Mouse (Mus musculus): ENCODE measurements around the gene Als2. TPM values are rescaled to one million over a fixed set of nuclear protein-coding genes. Genes with fewer than 3 reads are reported as not detected.

The Als2 gene
- polyA plus RNA-seq, 1 experiment, result 10.8 TPM

DNA sequence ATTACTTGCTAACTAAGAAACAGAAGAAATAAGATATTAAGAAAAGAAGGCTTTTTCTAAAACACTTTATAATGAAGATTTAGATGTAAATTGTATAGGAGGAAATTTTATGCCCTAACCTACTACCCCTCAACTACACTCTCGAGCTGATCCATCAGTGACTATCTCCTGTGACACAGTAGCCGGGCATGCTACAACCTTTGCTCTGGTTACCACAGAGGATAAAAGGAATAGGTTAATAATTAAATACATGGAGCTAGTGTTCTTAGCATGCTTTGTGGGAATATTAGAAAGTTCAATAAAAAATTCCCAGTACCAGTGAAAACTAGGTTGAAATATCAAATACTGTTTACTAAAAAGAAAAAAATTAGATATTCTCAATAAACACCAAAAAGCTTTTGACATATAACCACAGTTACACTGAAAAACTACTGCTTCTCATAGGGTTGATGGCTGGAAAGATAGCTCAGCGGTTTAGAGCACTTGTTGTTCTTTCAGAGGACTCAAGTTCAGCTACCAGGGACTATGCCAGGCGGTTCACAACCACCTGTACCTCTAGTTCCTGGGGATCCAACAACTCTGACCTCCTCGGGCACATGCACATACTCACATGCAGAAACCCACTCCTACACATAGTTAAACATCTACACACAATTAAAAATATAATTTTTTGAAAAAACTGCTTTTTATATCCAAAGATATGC, 24.8 kb downstream of the Als2 start:
- no peaks in the 10 kb centered on the region for H3K27me3 ChIP-seq (replicated peaks; ENCODE audit: control insufficient read depth, insufficient read depth, low read length)
- WGBS, result 39% methylated on average over 5 of the region's 5 CpGs
- no peak overlapping the region for H3K4me3 ChIP-seq (ENCODE audit: insufficient read depth, low read depth, low read length)
- TF ChIP-seq POLR2A (IDR thresholded peaks at IDR 0.05; ENCODE audit: low read depth, low read length) (no peak), CTCF (conservative IDR thresholded peaks at IDR 0.05; ENCODE audit: insufficient read depth, insufficient read length, low read depth, low read length) (no peak)
- peaks cover 2% of the 10 kb centered on the region for H3K36me3 ChIP-seq (ENCODE audit: control insufficient read depth, insufficient read depth, low read length)
- peak; percentile 82 for DNase-seq
- H3K4me1 ChIP-seq (ENCODE audit: control insufficient read depth, insufficient read depth, low read length), result peaks cover 5% of the 10 kb centered on the region; the same call in 1 of the 2 replicates
- peak overlapping the region; percentile 41; the same call in 1 of the 2 replicates for H3K27ac ChIP-seq (ENCODE audit: insufficient read depth, low read depth, low read length)

DNA sequence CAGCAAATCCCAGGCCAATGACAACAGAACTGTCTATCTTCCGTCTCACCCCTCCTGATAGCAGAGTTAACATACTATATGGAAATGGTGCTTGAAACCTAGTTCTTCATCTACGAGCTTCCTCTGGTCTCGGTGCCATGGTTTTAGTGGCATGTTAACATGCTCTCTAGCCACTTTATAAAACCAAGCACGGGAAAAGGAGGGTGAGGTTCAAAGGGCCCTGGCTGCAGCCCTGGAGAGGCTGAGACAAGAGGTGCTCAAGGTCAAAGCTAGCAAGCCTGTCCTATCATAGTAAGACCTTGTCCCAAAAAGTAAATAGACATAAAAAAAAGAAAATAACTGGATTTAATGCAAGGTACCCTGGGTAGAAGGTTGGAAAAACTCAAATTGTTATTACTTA, 25.4 kb downstream of the Als2 start:
- DNase-seq, result peak; percentile 82
- peaks cover 5% of the 10 kb centered on the region; the same call in 1 of the 2 replicates for H3K4me1 ChIP-seq (ENCODE audit: control insufficient read depth, insufficient read depth, low read length)
- H3K36me3 ChIP-seq (ENCODE audit: control insufficient read depth, insufficient read depth, low read length), result peaks cover 2% of the 10 kb centered on the region
- peak overlapping the region; percentile 81 for H3K27ac ChIP-seq (ENCODE audit: insufficient read depth, low read depth, low read length)
- H3K4me3 ChIP-seq (ENCODE audit: insufficient read depth, low read depth, low read length), result no peak overlapping the region
- 43% methylated on average over 4 of the region's 4 CpGs for WGBS
- H3K27me3 ChIP-seq (replicated peaks; ENCODE audit: control insufficient read depth, insufficient read depth, low read length), result no peaks in the 10 kb centered on the region
- TF ChIP-seq CTCF (conservative IDR thresholded peaks at IDR 0.05; ENCODE audit: insufficient read depth, insufficient read length, low read depth, low read length), result no peak
- no peak for TF ChIP-seq POLR2A (IDR thresholded peaks at IDR 0.05; ENCODE audit: low read depth, low read length)

DNA sequence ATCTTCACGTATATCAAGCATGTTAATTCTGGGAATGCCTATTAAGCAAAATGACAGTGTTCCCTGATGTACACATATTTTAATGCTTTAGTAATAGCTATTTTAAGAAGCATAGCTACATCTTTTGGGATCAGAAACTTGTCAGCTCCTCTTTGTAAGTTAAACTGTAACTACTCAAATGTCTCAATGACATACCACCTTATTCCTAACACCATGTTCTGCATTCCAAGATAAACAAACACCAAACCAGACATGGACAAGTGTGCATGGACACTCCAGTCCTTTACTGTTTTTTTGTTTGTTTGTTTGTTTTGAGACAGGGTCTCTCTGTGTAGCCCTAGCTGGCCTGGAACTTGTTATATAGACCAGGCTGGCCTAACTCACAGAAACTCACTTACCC, 28.7 kb downstream of the Als2 start:
- WGBS, result 65% methylated on average over 1 of the region's 1 CpGs
- Histone ChIP-seq H3K27ac (ENCODE audit: insufficient read depth, low read depth, low read length) (no peak overlapping the region), H3K36me3 (ENCODE audit: control insufficient read depth, insufficient read depth, low read length) (no peaks in the 10 kb centered on the region; the same call in 1 of the 2 replicates), H3K4me3 (ENCODE audit: insufficient read depth, low read depth, low read length) (no peak overlapping the region), H3K4me1 (ENCODE audit: control insufficient read depth, insufficient read depth, low read length) (peaks cover 5% of the 10 kb centered on the region; the same call in 1 of the 2 replicates), H3K27me3 (replicated peaks; ENCODE audit: control insufficient read depth, insufficient read depth, low read length) (no peaks in the 10 kb centered on the region)
- DNase-seq, result no peak
- TF ChIP-seq CTCF (conservative IDR thresholded peaks at IDR 0.05; ENCODE audit: insufficient read depth, insufficient read length, low read depth, low read length) (no peak), POLR2A (IDR thresholded peaks at IDR 0.05; ENCODE audit: low read depth, low read length) (no peak)

DNA sequence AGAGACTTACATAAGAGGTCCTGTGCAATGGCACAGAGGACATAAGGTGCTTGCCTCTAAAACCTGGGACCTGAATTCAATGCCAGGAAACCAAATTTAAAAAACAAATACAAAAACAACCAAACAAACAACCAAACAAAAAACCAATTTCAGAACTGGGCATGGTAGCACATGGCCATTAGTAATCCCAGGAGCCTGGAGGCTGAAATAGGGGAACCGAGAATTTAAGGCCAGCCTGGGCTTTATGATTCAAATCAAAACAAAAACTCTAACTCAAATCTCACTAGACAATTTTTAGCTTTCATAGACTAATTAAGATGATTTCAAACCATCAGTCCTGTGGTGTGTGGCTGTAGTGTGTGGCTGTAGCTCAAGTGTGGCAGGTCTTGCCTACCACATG, 32.5 kb downstream of the Als2 start:
- Histone ChIP-seq H3K36me3 (ENCODE audit: control insufficient read depth, insufficient read depth, low read length) (no peaks in the 10 kb centered on the region; the same call in 1 of the 2 replicates), H3K4me1 (ENCODE audit: control insufficient read depth, insufficient read depth, low read length) (no peaks in the 10 kb centered on the region), H3K4me3 (ENCODE audit: insufficient read depth, low read depth, low read length) (no peak overlapping the region), H3K27me3 (replicated peaks; ENCODE audit: control insufficient read depth, insufficient read depth, low read length) (no peaks in the 10 kb centered on the region), H3K27ac (ENCODE audit: insufficient read depth, low read depth, low read length) (no peak overlapping the region)
- 95% methylated on average over 1 of the region's 1 CpGs for WGBS
- DNase-seq, result no peak
- no peak for TF ChIP-seq POLR2A (IDR thresholded peaks at IDR 0.05; ENCODE audit: low read depth, low read length)
- TF ChIP-seq CTCF (conservative IDR thresholded peaks at IDR 0.05; ENCODE audit: insufficient read depth, insufficient read length, low read depth, low read length), result no peak

DNA sequence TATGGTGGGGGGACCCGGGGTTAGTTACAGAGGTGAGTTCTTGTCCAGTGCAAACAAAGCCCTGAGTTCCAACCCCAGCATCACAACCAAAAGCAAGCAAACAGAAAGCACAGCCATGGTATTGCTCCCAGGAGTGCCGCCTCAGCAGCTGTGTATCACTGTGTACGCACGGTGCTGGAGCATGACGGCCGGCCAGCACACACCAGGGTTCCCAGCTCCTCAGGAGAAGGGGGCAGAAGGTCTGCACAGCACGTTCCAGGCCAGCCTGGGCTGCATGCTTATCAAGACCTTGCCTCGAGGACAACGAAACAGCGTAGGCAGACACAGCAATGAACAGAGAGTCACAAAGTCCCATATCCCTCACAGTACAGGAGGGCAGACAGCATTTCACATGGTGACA, 34.7 kb downstream of the Als2 start:
- TF ChIP-seq CTCF (conservative IDR thresholded peaks at IDR 0.05; ENCODE audit: insufficient read depth, insufficient read length, low read depth, low read length), result no peak
- no peak for TF ChIP-seq POLR2A (IDR thresholded peaks at IDR 0.05; ENCODE audit: low read depth, low read length)
- H3K4me1 ChIP-seq (ENCODE audit: control insufficient read depth, insufficient read depth, low read length), result no peaks in the 10 kb centered on the region
- peaks cover 3% of the 10 kb centered on the region for H3K36me3 ChIP-seq (ENCODE audit: control insufficient read depth, insufficient read depth, low read length)
- DNase-seq, result no peak
- WGBS, result 86% methylated on average over 10 of the region's 10 CpGs
- H3K27ac ChIP-seq (ENCODE audit: insufficient read depth, low read depth, low read length), result no peak overlapping the region
- H3K4me3 ChIP-seq (ENCODE audit: insufficient read depth, low read depth, low read length), result no peak overlapping the region
- H3K27me3 ChIP-seq (replicated peaks; ENCODE audit: control insufficient read depth, insufficient read depth, low read length), result no peaks in the 10 kb centered on the region

DNA sequence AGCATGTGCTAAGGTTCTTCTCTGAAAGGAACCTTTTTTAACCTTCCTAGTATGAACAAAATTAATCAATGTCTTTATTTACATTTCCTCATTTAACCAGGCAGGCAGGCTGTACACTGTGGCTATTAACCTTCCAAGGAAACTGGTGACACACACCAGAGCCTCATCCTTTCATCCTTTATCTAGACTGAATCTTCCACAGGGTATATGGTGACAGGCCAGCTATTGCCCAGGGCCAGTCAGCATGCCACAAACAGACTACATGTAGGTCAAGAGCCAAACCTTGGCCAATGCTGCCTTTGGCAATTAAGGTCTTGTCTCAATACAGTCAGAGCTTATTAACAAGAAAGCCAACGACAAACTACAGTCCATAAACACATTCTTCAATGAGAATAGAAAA, 35.5 kb downstream of the Als2 start:
- H3K27ac ChIP-seq (ENCODE audit: insufficient read depth, low read depth, low read length), result no peak overlapping the region

DNA sequence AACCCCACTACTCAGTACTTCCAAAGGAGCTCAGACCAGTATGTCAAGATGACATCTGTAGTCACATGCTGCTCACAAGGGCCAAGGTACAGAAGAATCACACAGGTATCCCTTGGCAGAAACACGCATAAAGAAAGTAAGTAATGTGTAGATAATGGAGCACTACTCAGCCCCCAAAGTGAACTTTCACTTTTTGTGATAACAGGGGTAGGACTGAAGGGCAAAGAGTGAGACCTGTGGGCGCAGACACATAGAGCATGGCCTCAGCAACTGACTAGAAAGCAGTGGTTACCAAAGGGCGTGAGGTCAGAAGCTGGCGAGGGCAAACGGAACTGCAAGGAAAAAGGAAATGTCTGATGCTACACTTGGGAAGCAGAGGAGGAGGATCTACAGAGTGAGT, 36.1 kb downstream of the Als2 start:
- H3K27me3 ChIP-seq (replicated peaks; ENCODE audit: control insufficient read depth, insufficient read depth, low read length), result no peaks in the 10 kb centered on the region
- TF ChIP-seq CTCF (conservative IDR thresholded peaks at IDR 0.05; ENCODE audit: insufficient read depth, insufficient read length, low read depth, low read length), result no peak
- no peak for TF ChIP-seq POLR2A (IDR thresholded peaks at IDR 0.05; ENCODE audit: low read depth, low read length)
- H3K36me3 ChIP-seq (ENCODE audit: control insufficient read depth, insufficient read depth, low read length), result peaks cover 3% of the 10 kb centered on the region
- no peak for DNase-seq
- no peak overlapping the region for H3K4me3 ChIP-seq (ENCODE audit: insufficient read depth, low read depth, low read length)
- 82% methylated on average over 5 of the region's 5 CpGs for WGBS
- H3K4me1 ChIP-seq (ENCODE audit: control insufficient read depth, insufficient read depth, low read length), result no peaks in the 10 kb centered on the region
- H3K27ac ChIP-seq (ENCODE audit: insufficient read depth, low read depth, low read length), result no peak overlapping the region

More for the DNA sequence above, 35.5 kb downstream of the Als2 start:
- Histone ChIP-seq H3K4me1 (ENCODE audit: control insufficient read depth, insufficient read depth, low read length) (no peaks in the 10 kb centered on the region), H3K4me3 (ENCODE audit: insufficient read depth, low read depth, low read length) (no peak overlapping the region), H3K36me3 (ENCODE audit: control insufficient read depth, insufficient read depth, low read length) (peaks cover 3% of the 10 kb centered on the region), H3K27me3 (replicated peaks; ENCODE audit: control insufficient read depth, insufficient read depth, low read length) (no peaks in the 10 kb centered on the region)
- TF ChIP-seq CTCF (conservative IDR thresholded peaks at IDR 0.05; ENCODE audit: insufficient read depth, insufficient read length, low read depth, low read length) (no peak), POLR2A (IDR thresholded peaks at IDR 0.05; ENCODE audit: low read depth, low read length) (no peak)
- DNase-seq, result no peak
- whole genome bisulfite sequencing, result 69% methylated on average over 1 of the region's 1 CpGs
